Mouse (Mus musculus) retina, postnatal 7 days (tissue): ENCODE data around the gene Gmds.

ENCODE experiments used
- DNase-seq: peaks from one replicate; pipeline ENCODE4 v3.0.0-alpha.2; 2012; ENCODE audit warnings: low read depth, low spot score

Gmds gene

DNA sequence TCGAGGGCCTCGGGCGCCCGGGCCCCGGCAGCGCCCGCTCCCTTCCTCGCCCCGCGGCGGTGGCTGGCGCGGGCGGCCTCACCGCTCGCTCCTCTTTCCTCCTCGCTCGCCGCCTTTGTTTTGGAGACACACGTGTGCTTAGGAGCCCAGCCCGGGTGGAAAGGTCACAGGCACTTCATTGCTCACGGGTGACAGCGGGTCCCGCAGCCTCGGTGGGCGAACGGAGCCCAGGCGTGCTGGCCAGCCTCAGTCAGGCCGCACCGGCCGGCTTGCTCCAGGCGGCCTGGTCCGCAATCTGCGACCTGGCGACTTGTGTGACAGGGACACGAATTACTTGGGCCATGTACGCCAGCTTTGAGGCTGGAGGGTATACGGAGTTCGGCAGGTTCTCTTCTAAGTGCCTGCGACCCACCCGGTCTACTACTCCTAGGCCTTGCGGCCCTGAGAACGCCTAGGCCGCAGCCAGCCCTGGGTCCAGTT is 527.0 kb downstream of the Gmds start:
- no peak for DNase-seq

- no peak for DNase-seq
These were observed 527.6 kb downstream of the Gmds start for GRCm38 (mm10) chr13:31810693-31811541.

DNA sequence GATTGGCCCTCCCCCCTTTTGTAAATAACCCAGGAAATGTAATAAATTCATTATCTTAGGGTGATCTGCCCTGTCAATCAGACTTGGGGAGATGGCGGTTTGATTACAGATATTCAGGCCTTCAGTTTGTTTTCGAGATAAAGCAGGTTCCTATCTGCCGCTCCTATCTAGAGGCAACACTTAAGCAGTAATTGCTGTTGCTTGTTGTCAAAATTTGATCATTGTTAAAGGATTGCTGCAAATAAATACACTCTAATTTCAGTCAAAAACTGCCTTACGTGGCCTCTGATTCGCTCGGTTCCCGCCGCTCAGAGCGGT is 528.2 kb downstream of the Gmds start:
- DNase-seq: no peak

GRCm38 (mm10) chr13:31809701-31810100 is 528.8 kb downstream of the Gmds start:
- no peak for DNase-seq

DNA sequence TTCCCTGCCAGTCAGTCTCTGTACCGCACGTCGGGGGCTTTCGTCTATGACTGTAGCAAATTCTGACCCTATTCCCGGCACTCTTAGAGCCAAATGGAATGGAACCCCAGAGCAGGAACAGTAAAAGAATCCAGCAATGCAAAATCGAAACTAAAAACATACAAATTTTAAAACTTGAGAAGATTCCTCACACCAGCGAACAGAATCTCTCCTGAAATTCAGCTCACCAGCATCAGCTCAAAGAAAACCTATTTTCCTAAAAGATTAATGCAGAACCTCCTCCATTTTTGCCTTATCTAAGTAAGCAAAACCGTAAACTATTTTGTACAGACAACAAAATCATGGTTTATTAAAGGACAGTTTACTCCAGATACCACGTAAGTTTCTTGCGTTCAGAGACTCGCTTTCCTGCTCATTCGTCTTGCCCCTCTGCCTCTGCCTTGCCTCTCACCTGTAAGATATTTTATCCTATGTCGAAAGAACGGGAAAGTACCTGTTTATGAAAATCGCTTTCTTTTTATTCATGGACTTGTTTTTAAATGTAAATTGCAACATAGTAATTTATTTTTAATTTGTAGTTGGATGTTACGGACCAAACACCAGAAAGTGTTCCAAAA is 529.6 kb downstream of the Gmds start:
- no peak for DNase-seq

GRCm38 (mm10) chr13:31808116-31808803 is 530.3 kb downstream of the Gmds start:
- no peak for DNase-seq

GRCm38 (mm10) chr13:31807736-31808115 is 530.8 kb downstream of the Gmds start:
- DNase-seq: no peak

DNA sequence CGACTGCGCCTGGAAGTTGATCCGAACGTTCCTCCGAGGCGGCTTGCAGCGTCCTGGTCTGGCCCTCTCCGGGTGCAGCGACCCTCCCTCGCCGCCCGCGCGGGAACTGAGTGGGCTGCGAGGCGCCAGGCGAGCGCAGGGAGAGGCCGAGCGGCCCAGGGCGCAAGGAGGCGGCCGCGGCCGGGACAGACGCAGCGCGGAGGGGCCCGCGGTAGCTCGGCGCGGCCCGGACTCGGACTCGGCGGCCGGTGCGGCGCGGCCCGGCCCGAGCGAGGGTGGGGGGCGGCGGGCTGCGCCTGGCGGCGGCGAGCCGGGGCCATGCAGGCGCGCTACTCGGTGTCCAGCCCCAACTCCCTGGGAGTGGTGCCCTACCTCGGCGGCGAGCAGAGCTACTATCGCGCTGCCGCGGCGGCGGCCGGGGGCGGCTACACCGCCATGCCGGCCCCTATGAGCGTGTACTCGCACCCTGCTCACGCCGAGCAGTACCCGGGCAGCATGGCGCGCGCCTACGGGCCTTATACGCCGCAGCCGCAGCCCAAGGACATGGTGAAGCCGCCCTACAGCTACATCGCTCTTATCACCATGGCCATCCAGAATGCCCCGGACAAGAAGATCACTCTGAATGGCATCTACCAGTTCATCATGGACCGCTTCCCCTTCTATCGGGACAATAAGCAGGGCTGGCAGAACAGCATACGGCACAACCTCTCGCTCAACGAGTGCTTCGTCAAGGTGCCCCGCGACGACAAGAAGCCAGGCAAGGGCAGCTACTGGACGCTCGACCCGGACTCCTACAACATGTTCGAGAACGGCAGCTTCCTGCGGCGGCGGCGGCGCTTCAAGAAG is 531.4 kb downstream of the Gmds start:
- no peak for DNase-seq

GRCm38 (mm10) chr13:31806428-31806832 is 532.1 kb downstream of the Gmds start, which contains the start of gene Foxc1:
Gene Foxc1, plus strand, starts transcription at chr13:31806633.
- DNase-seq: no peak

GRCm38 (mm10) chr13:31805831-31806427 is 532.6 kb downstream of the Gmds start:
- DNase-seq: no peak

DNA sequence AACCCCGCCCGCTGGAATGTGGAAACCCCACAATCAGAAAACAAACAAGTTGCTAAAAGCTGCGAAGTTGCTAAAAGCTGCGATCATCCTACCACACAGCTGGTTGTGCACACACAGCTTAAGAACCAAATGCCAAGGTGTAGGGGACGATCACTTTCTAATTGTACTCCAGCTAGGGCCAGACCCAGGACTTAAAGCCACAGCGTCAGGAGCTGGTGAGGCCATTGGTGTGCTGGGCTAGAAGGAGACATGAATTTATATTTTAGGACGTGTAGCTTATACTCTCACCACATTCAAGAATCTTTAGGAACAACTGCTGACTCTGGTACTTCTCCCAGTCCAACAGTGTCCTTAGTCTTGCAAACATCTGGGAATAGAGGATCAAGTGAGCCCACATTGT is 534.0 kb downstream of the Gmds start:
- no peak for DNase-seq

DNA sequence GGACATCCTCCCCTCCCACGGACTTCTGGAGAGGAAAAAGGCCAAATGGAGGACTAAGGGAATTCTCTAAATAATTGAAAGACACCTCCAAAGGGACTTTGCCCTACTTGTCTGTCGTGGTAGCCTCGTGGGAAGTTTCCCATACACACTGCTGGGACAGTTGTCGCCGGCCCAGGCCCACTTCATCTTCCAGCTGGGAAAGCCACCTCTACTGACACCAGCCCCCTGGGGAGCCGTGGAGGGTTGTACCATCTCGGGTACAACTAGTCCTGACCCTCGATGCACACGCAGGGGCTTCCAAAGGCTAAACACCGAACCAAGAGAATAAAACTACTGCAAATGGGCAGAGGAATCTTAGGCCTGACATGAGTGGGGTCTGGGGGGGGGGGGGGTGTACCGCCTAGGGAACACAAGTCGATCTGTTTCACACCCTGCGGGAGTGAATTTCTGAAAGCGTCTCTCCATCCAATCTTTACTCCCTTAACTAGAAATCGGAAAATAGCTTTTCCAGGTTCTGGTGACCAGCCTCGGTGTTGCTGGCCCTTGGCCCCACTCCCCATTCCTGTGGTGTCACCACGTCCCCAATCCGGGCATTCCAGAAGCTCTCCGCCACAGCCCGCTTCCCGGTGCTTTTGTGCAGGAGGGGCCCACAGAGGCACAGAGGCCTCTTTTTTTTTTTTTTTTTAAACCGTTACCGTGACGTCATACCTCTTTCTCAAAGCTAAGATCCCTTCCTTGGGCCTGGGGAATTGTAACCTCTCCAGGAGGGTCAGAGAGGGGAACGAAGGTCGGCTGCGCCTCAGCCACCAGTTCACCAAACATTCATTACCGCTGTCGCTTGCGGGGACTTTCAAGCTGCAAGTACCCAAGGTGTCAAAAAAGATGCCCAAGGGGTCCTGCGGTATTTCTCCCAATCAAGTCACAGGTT is 535.1 kb downstream of the Gmds start:
- no peak for DNase-seq

- DNase-seq: no peak
These were observed 536.1 kb downstream of the Gmds start for GRCm38 (mm10) chr13:31802447-31802846.

- no peak for DNase-seq
These were observed 536.7 kb downstream of the Gmds start for GRCm38 (mm10) chr13:31801703-31802305.

DNA sequence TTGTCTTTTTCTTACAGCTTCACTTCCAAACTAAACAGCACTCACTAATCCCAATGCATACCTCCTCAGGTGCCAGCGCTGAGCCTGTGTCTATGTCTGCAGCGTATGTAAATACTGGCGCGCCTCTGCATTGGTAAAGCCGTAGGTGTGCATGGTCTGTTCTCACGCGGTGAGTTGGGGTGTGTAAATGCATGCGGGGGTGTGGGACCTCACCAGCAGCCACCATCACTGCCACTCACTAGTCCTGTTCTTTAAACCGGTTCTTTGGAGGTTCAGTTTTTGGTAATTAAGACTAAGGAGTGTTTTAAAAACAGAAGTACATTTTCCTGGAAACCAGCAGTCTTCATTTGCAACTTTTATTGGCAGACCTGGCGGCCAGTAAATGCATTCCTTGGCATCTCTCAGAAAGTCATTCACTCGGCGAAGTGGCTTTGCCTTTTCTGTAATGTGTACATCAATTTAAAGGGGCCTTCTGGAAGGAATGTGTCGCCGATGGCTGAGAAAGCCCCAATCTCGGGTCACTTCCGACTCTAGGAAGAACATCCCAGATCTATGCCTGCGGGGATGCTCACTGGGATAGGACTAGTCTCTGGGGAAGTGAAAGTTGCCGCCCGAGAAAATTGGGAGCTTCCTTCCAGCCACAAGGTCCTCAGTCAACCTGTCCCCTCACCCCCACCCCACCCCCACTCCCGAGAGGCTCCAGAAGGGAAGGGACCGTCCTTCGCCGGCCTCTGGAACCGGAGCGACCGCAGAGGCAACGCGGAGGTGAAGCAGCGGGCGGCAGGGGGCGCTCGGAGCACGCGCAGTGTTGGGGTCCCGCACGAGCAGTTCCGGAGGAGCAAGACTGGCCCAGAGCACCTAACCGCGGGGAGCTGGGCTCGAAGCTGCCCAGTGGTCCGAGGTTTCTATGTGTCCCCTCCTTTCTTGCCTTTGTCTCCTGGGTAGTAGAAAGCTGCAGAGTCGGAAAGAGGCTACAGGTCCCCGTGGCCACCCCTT is 537.7 kb downstream of the Gmds start:
- peak; percentile 63 for DNase-seq

GRCm38 (mm10) chr13:31798075-31798474 is 540.5 kb downstream of the Gmds start:
- no peak for DNase-seq

DNA sequence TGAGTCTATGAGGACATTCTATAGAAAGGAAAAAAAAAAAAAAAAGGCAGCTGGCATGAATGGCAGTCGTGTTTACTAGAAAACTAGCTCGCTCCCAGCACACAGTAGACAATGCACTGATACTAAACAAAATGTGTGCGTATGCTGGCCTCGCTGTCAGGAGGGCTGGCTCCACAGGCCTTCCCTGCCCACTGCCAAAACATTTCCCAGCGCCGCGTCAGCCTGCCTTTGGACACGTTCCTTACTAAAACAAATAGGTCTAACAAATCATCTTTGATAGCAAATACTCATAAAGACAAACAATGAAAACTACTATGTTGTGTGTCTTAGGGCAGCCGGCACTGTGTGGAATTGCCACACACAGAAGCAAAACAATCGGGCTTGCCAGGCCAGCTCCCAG is 541.2 kb downstream of the Gmds start:
- no peak for DNase-seq

- DNase-seq: no peak
These were observed 545.4 kb downstream of the Gmds start for GRCm38 (mm10) chr13:31793163-31793562.
